Mouse (Mus musculus) embryonic facial prominence, embryonic 10.5 days (tissue): ENCODE data around the gene Olfr427. TPM values are rescaled to one million over a fixed set of nuclear protein-coding genes. Genes with fewer than 3 reads are reported as not detected.

Experiments
- DNase-seq: peaks from one replicate; pipeline ENCODE4 v3.0.0-alpha.2; 2017; ENCODE audit warnings: low spot score
- H3K27ac ChIP-seq: fragments of 300-500 bp; sonication (generic); replicated peaks from 2 replicates; pipeline ENCODE4 v1.5.1; 2016; ENCODE audit warnings: mild to moderate bottlenecking
- H3K27me3 ChIP-seq: fragments of 300-500 bp; sonication (generic); replicated peaks from 2 replicates; pipeline ENCODE4 v1.6.1; 2016; ENCODE audit warnings: low read depth, mild to moderate bottlenecking; ENCODE audit not compliant: poor library complexity, severe bottlenecking
- H3K36me3 ChIP-seq: fragments of 300-500 bp; sonication (generic); replicated peaks from 2 replicates; pipeline ENCODE4 v1.6.1; 2016; ENCODE audit warnings: mild to moderate bottlenecking, moderate library complexity
- H3K4me1 ChIP-seq: fragments of 300-500 bp; sonication (generic); 2 replicates; pipeline ENCODE4 v1.6.1; 2016
- H3K4me3 ChIP-seq: fragments of 300-500 bp; sonication (generic); 2 replicates; pipeline ENCODE4 v1.5.1; 2016; ENCODE audit warnings: mild to moderate bottlenecking, moderate library complexity
- H3K9me3 ChIP-seq: fragments of 300-500 bp; sonication (generic); 2 replicates; pipeline ENCODE4 v1.6.1; 2016; ENCODE audit warnings: mild to moderate bottlenecking
- WGBS: fragments of 180-500 bp; shearing (Covaris S2); methylation state at CpG from one replicate; pipeline ENCODE4 v1.1.7; 2016; 5-methylcytosine and 5-hydroxymethylcytosine counted together
- polyA plus RNA-seq: library from polyadenylated mRNA; unstranded; fragments of >200 nt; fragmentation: Nextera tagmentation; extraction: Ambion mirVana; gene quantifications from 2 replicates; pipeline ENCODE4 v1.2.1, GENCODE M21; 2016

The Olfr427 gene
- polyA plus RNA-seq, 1 experiment from 2014 or later, result not detected

- WGBS, result 78% methylated on average over 3 of the region's 3 CpGs
- no peaks in the 10 kb centered on the region for H3K9me3 ChIP-seq
These were observed 34.5 kb downstream of the Olfr427 start, which contains the start of gene Olfr424 for GRCm38 (mm10) chr1:174131217-174131616. Gene Olfr424 (plus strand): TSS chr1:174131517.

GRCm38 (mm10) chr1:174131999-174132398, 35.3 kb downstream of the Olfr427 start:
- H3K4me1 ChIP-seq, result no peaks in the 10 kb centered on the region
- H3K4me3 ChIP-seq, result no peak overlapping the region
- H3K27ac ChIP-seq, result no peak overlapping the region
- H3K27me3 ChIP-seq, result no peaks in the 10 kb centered on the region
- no peak for DNase-seq
- H3K36me3 ChIP-seq, result no peaks in the 10 kb centered on the region
- H3K9me3 ChIP-seq, result no peaks in the 10 kb centered on the region
- 65% methylated on average over 3 of the region's 3 CpGs for WGBS

More at GRCm38 (mm10) chr1:174131217-174131616, 34.5 kb downstream of the Olfr427 start, which contains the start of gene Olfr424:
- no peaks in the 10 kb centered on the region for H3K4me1 ChIP-seq
- no peak within 1 kb of the TSS for H3K27ac ChIP-seq
- no peak for DNase-seq
- no peak within 1 kb of the TSS for H3K4me3 ChIP-seq
- H3K27me3 ChIP-seq, result no peaks in the 10 kb centered on the region
- H3K36me3 ChIP-seq, result no peaks in the 10 kb centered on the region

GRCm38 (mm10) chr1:174141384-174141783, 44.7 kb downstream of the Olfr427 start:
- no peak for DNase-seq
- no peaks in the 10 kb centered on the region for H3K9me3 ChIP-seq
- no peaks in the 10 kb centered on the region for H3K27me3 ChIP-seq
- H3K27ac ChIP-seq, result no peak overlapping the region
- no peaks in the 10 kb centered on the region for H3K4me1 ChIP-seq
- WGBS, result 79% methylated on average over 2 of the region's 2 CpGs
- H3K36me3 ChIP-seq, result no peaks in the 10 kb centered on the region
- H3K4me3 ChIP-seq, result no peak overlapping the region

- no peaks in the 10 kb centered on the region for H3K36me3 ChIP-seq
- no peak for DNase-seq
- no peaks in the 10 kb centered on the region for H3K9me3 ChIP-seq
- no peaks in the 10 kb centered on the region for H3K4me1 ChIP-seq
- H3K27me3 ChIP-seq, result no peaks in the 10 kb centered on the region
- 93% methylated on average over 1 of the region's 1 CpGs for WGBS
- no peak overlapping the region for H3K27ac ChIP-seq
- no peak overlapping the region for H3K4me3 ChIP-seq
These were observed 50.0 kb downstream of the Olfr427 start for GRCm38 (mm10) chr1:174146696-174147095.

GRCm38 (mm10) chr1:174149289-174149688, 52.6 kb downstream of the Olfr427 start:
- WGBS, result 77% methylated on average over 2 of the region's 2 CpGs
- H3K9me3 ChIP-seq, result no peaks in the 10 kb centered on the region

More at GRCm38 (mm10) chr1:174149289-174149688, 52.6 kb downstream of the Olfr427 start:
- Histone ChIP-seq H3K4me1 (no peaks in the 10 kb centered on the region), H3K36me3 (no peaks in the 10 kb centered on the region), H3K4me3 (no peak overlapping the region), H3K27me3 (no peaks in the 10 kb centered on the region), H3K27ac (no peak overlapping the region)
- no peak for DNase-seq

Other genes with a start within 250 kb of the Olfr427 start
- gene Ifi211, start 183.8 kb upstream of the Olfr427 start, polyA plus RNA-seq, result 0.11 TPM in 1 of 2 replicates, not detected in the other
- gene Mndal, start 154.4 kb upstream of the Olfr427 start, polyA plus RNA-seq, result 0.10 TPM in 1 of 2 replicates, not detected in the other
- 0.26 TPM in 1 of 2 replicates, not detected in the other for gene Ifi203, start 154.2 kb upstream of the Olfr427 start, polyA plus RNA-seq
- not detected in 2 replicates for gene Ifi202b, start 114.1 kb upstream of the Olfr427 start, polyA plus RNA-seq
- not detected in 2 replicates for gene Ifi205, start 65.1 kb upstream of the Olfr427 start, polyA plus RNA-seq
- gene Olfr433, start 56.2 kb upstream of the Olfr427 start, polyA plus RNA-seq, result not detected in 2 replicates
- gene Olfr432, start 47.7 kb upstream of the Olfr427 start, polyA plus RNA-seq, result not detected in 2 replicates
- not detected in 2 replicates for gene Olfr430, start 30.3 kb upstream of the Olfr427 start, polyA plus RNA-seq
- not detected in 2 replicates for gene Olfr429, start 12.6 kb upstream of the Olfr427 start, polyA plus RNA-seq
- 0.31 TPM in 1 of 2 replicates, not detected in the other for gene Olfr231, start 24.3 kb downstream of the Olfr427 start, polyA plus RNA-seq
- gene Olfr424, start 34.6 kb downstream of the Olfr427 start, polyA plus RNA-seq, result not detected in 2 replicates
- gene Olfr420, start 58.7 kb downstream of the Olfr427 start, polyA plus RNA-seq, result 0.09 TPM in 1 of 2 replicates, not detected in the other
- gene Spta1, start 75.9 kb downstream of the Olfr427 start, polyA plus RNA-seq, result 1.6 TPM in 2 replicates
- 0.05 TPM in 1 of 2 replicates, not detected in the other for gene Olfr419, start 155.2 kb downstream of the Olfr427 start, polyA plus RNA-seq
- gene Mptx1, start 233.6 kb downstream of the Olfr427 start, polyA plus RNA-seq, result not detected in 2 replicates